Mouse (Mus musculus): ENCODE results near the gene Cdip1. TPM values are rescaled to one million over a fixed set of nuclear protein-coding genes. Genes with fewer than 3 reads are reported as not detected.

Cdip1 gene
- polyA plus RNA-seq, 1 experiment from 2014 or later = 137 TPM

GRCm38 (mm10) chr16:4711173-4711572, 78.9 kb downstream of the Cdip1 start:
- Histone ChIP-seq H3K27ac (ENCODE audit: low read depth, low read length) (no peak overlapping the region), H3K36me3 (ENCODE audit: control insufficient read depth, insufficient read depth, low read length) (peaks cover 28% of the 10 kb centered on the region), H3K9me3 (ENCODE audit: control insufficient read depth, low read length) (no peaks in the 10 kb centered on the region), H3K27me3 (replicated peaks; ENCODE audit: control insufficient read depth, insufficient read depth, low read length) (no peaks in the 10 kb centered on the region), H3K9ac (ENCODE audit: low read depth, low read length) (no peak overlapping the region), H3K4me2 (ENCODE audit: low read length) (no peak overlapping the region), H3K4me3 (ENCODE audit: low read length) (no peak overlapping the region), H3K4me1 (ENCODE audit: control insufficient read depth, insufficient read depth, low read depth, low read length) (no peaks in the 10 kb centered on the region)
- WGBS = 83% methylated on average over 4 of the region's 4 CpGs
- ATAC-seq = no peak

GRCm38 (mm10) chr16:4705541-4705940, 84.6 kb downstream of the Cdip1 start:
- H3K4me2 ChIP-seq (ENCODE audit: low read length) = no peak overlapping the region
- H3K27me3 ChIP-seq (replicated peaks; ENCODE audit: control insufficient read depth, insufficient read depth, low read length) = no peaks in the 10 kb centered on the region
- 69% methylated on average over 4 of the region's 4 CpGs for WGBS
- no peaks in the 10 kb centered on the region for H3K9me3 ChIP-seq (ENCODE audit: control insufficient read depth, low read length)
- peaks cover 56% of the 10 kb centered on the region for H3K36me3 ChIP-seq (ENCODE audit: control insufficient read depth, insufficient read depth, low read length)
- H3K9ac ChIP-seq (ENCODE audit: low read depth, low read length) = no peak overlapping the region
- no peak for ATAC-seq
- H3K27ac ChIP-seq (ENCODE audit: low read depth, low read length) = no peak overlapping the region
- H3K4me3 ChIP-seq (ENCODE audit: low read length) = no peak overlapping the region
- H3K4me1 ChIP-seq (ENCODE audit: control insufficient read depth, insufficient read depth, low read depth, low read length) = no peaks in the 10 kb centered on the region

GRCm38 (mm10) chr16:4702646-4703045, 87.4 kb downstream of the Cdip1 start:
- Histone ChIP-seq H3K27ac (ENCODE audit: low read depth, low read length) (no peak overlapping the region), H3K4me2 (ENCODE audit: low read length) (no peak overlapping the region), H3K36me3 (ENCODE audit: control insufficient read depth, insufficient read depth, low read length) (peaks cover 54% of the 10 kb centered on the region), H3K27me3 (replicated peaks; ENCODE audit: control insufficient read depth, insufficient read depth, low read length) (no peaks in the 10 kb centered on the region), H3K4me1 (ENCODE audit: control insufficient read depth, insufficient read depth, low read depth, low read length) (no peaks in the 10 kb centered on the region), H3K9ac (ENCODE audit: low read depth, low read length) (no peak overlapping the region), H3K9me3 (ENCODE audit: control insufficient read depth, low read length) (no peaks in the 10 kb centered on the region), H3K4me3 (ENCODE audit: low read length) (no peak overlapping the region)
- WGBS = 74% methylated on average over 1 of the region's 1 CpGs
- ATAC-seq = no peak

GRCm38 (mm10) chr16:4701211-4701610, 88.9 kb downstream of the Cdip1 start:
- no peak overlapping the region for H3K4me3 ChIP-seq (ENCODE audit: low read length)
- no peak for ATAC-seq
- no peak overlapping the region for H3K4me2 ChIP-seq (ENCODE audit: low read length)
- 94% methylated on average over 3 of the region's 3 CpGs for WGBS
- H3K9me3 ChIP-seq (ENCODE audit: control insufficient read depth, low read length) = no peaks in the 10 kb centered on the region
- peaks cover 55% of the 10 kb centered on the region for H3K36me3 ChIP-seq (ENCODE audit: control insufficient read depth, insufficient read depth, low read length)
- no peaks in the 10 kb centered on the region for H3K4me1 ChIP-seq (ENCODE audit: control insufficient read depth, insufficient read depth, low read depth, low read length)
- H3K27ac ChIP-seq (ENCODE audit: low read depth, low read length) = no peak overlapping the region
- H3K9ac ChIP-seq (ENCODE audit: low read depth, low read length) = no peak overlapping the region
- no peaks in the 10 kb centered on the region for H3K27me3 ChIP-seq (replicated peaks; ENCODE audit: control insufficient read depth, insufficient read depth, low read length)

Other genes starting within 250 kb of the Cdip1 start
- 16.3 and 27.7 TPM in 2 replicates for gene Srl, start 248.5 kb downstream of the Cdip1 start, polyA plus RNA-seq (2015; fragmentation: Nextera tagmentation; extraction: Ambion mirVana)
- gene Tfap4, start 230.4 kb downstream of the Cdip1 start, polyA plus RNA-seq (2015; fragmentation: Nextera tagmentation; extraction: Ambion mirVana) = 8.5 and 10.6 TPM in 2 replicates
- gene Glis2, start 195.6 kb downstream of the Cdip1 start, polyA plus RNA-seq (2015; fragmentation: Nextera tagmentation; extraction: Ambion mirVana) = 13.0 and 14.2 TPM in 2 replicates
- 139 and 150 TPM in 2 replicates for gene Pam16, start 165.3 kb downstream of the Cdip1 start, polyA plus RNA-seq (2015; fragmentation: Nextera tagmentation; extraction: Ambion mirVana)
- 6.0 and 7.0 TPM in 2 replicates for gene Vasn, start 150.4 kb downstream of the Cdip1 start, polyA plus RNA-seq (2015; fragmentation: Nextera tagmentation; extraction: Ambion mirVana)
- gene Dnaja3, start 150.3 kb downstream of the Cdip1 start, polyA plus RNA-seq (2015; fragmentation: Nextera tagmentation; extraction: Ambion mirVana) = 70.6 and 71.9 TPM in 2 replicates
- gene Coro7, start 110.5 kb downstream of the Cdip1 start, polyA plus RNA-seq (2015; fragmentation: Nextera tagmentation; extraction: Ambion mirVana) = 32.1 and 36.6 TPM in 2 replicates
- 53.7 and 58.2 TPM in 2 replicates for gene Nmral1, start 70.9 kb downstream of the Cdip1 start, polyA plus RNA-seq (2015; fragmentation: Nextera tagmentation; extraction: Ambion mirVana)
- 107 and 121 TPM in 2 replicates for gene Hmox2, start 63.9 kb downstream of the Cdip1 start, polyA plus RNA-seq (2015; fragmentation: Nextera tagmentation; extraction: Ambion mirVana)
- gene 4930562C15Rik, start 45.1 kb upstream of the Cdip1 start, polyA plus RNA-seq (2015; fragmentation: Nextera tagmentation; extraction: Ambion mirVana) = 0.13 and 0.19 TPM in 2 replicates
- 55.2 and 73.2 TPM in 2 replicates for gene Ubald1, start 90.0 kb upstream of the Cdip1 start, polyA plus RNA-seq (2015; fragmentation: Nextera tagmentation; extraction: Ambion mirVana)
- 133 and 140 TPM in 2 replicates for gene Mgrn1, start 96.0 kb upstream of the Cdip1 start, polyA plus RNA-seq (2015; fragmentation: Nextera tagmentation; extraction: Ambion mirVana)
- gene Nudt16l1, start 148.5 kb upstream of the Cdip1 start, polyA plus RNA-seq (2015; fragmentation: Nextera tagmentation; extraction: Ambion mirVana) = 132 and 137 TPM in 2 replicates
- gene Anks3, start 173.9 kb upstream of the Cdip1 start, polyA plus RNA-seq (2015; fragmentation: Nextera tagmentation; extraction: Ambion mirVana) = 68.6 and 71.5 TPM in 2 replicates
- not detected in 2 replicates for gene Sept12, start 207.6 kb upstream of the Cdip1 start, polyA plus RNA-seq (2015; fragmentation: Nextera tagmentation; extraction: Ambion mirVana)
- gene Smim22, start 217.0 kb upstream of the Cdip1 start, polyA plus RNA-seq (2015; fragmentation: Nextera tagmentation; extraction: Ambion mirVana) = 4.0 and 4.2 TPM in 2 replicates
- 152 and 171 TPM in 2 replicates for gene Rogdi, start 223.3 kb upstream of the Cdip1 start, polyA plus RNA-seq (2015; fragmentation: Nextera tagmentation; extraction: Ambion mirVana)

Data from hindbrain, embryonic 16.5 days (tissue).